Mouse (Mus musculus): ENCODE results near the gene Pde8b. TPM values are rescaled to one million over a fixed set of nuclear protein-coding genes. Genes with fewer than 3 reads are reported as not detected.

The Pde8b gene
- polyA plus RNA-seq, 1 experiment from 2014 or later = 9.9 TPM

DNA sequence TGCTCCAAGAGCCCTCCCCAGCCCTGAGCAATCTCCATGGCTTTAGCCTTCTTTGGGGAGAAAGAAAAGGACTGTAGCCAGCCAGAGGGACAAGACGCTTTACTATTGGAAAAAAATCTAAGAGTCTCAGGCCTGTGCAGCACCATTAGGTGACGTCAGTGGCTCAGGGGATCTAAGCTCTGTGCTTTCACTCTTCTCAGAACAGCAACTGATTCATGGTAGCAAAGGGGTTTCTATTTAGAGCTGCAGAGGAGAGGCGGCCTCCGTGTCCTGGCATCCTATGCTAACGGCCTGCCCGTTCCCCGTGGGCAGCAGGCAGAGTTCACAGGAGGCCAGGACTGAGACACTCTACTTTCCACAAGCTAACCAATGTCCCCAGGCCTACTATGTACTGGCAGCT lies 169.1 kb downstream of the Pde8b start:
- 88% methylated on average over 7 of the region's 7 CpGs for WGBS
- no peak overlapping the region for H3K27ac ChIP-seq (ENCODE audit: low read depth, low read length)
- no peak for ATAC-seq (ENCODE audit: low read depth)

DNA sequence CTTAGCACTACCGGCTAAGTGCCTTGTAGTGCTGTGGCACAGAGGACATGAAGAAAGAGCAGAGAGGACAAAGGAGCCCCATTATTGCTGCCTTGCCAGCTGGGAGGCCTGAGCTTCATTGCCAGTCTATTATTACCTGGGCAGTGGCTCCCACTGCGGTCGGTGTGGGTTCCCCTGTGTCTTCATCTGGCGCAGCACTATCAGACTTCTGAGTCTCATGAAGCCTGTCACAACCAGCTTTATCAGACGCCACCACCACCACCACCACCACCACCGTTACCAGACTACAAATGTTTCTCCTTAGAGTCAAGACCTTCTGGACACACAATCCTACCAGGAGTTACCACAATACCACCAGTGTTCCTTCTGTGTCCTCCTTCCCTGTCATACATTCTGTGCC lies 171.6 kb downstream of the Pde8b start:
- Histone ChIP-seq H3K4me3 (ENCODE audit: low read depth, low read length) (no peak overlapping the region), H3K27me3 (ENCODE audit: control insufficient read depth, insufficient read depth, low read length) (no peaks in the 10 kb centered on the region), H3K9ac (replicated peaks; ENCODE audit: low read depth, low read length) (no peak overlapping the region), H3K4me1 (ENCODE audit: control insufficient read depth, insufficient read depth, low read length) (no peaks in the 10 kb centered on the region), H3K4me2 (ENCODE audit: low read depth, low read length) (no peak overlapping the region), H3K9me3 (ENCODE audit: control insufficient read depth, low read length) (no peaks in the 10 kb centered on the region), H3K27ac (ENCODE audit: low read depth, low read length) (no peak overlapping the region), H3K36me3 (ENCODE audit: control insufficient read depth, insufficient read depth, low read length) (no peaks in the 10 kb centered on the region)
- WGBS = 33% methylated on average over 6 of the region's 6 CpGs
- ATAC-seq (ENCODE audit: low read depth) = no peak

More for the DNA sequence above, 169.1 kb downstream of the Pde8b start:
- Histone ChIP-seq H3K4me1 (ENCODE audit: control insufficient read depth, insufficient read depth, low read length) (no peaks in the 10 kb centered on the region), H3K4me2 (ENCODE audit: low read depth, low read length) (no peak overlapping the region), H3K27me3 (ENCODE audit: control insufficient read depth, insufficient read depth, low read length) (no peaks in the 10 kb centered on the region), H3K4me3 (ENCODE audit: low read depth, low read length) (no peak overlapping the region), H3K36me3 (ENCODE audit: control insufficient read depth, insufficient read depth, low read length) (no peaks in the 10 kb centered on the region), H3K9me3 (ENCODE audit: control insufficient read depth, low read length) (no peaks in the 10 kb centered on the region), H3K9ac (replicated peaks; ENCODE audit: low read depth, low read length) (no peak overlapping the region)

- no peak overlapping the region for H3K4me3 ChIP-seq (ENCODE audit: low read depth, low read length)
- H3K4me2 ChIP-seq (ENCODE audit: low read depth, low read length) = no peak overlapping the region
- WGBS = 78% methylated on average over 3 of the region's 3 CpGs
- H3K36me3 ChIP-seq (ENCODE audit: control insufficient read depth, insufficient read depth, low read length) = no peaks in the 10 kb centered on the region
- 0 out of 2 replicates have a peak, but pooled peaks cover 2% of the 10 kb centered on the region for H3K4me1 ChIP-seq (ENCODE audit: control insufficient read depth, insufficient read depth, low read length)
- no peak for ATAC-seq (ENCODE audit: low read depth)
- H3K9me3 ChIP-seq (ENCODE audit: control insufficient read depth, low read length) = no peaks in the 10 kb centered on the region
- no peak overlapping the region for H3K27ac ChIP-seq (ENCODE audit: low read depth, low read length)
- H3K9ac ChIP-seq (replicated peaks; ENCODE audit: low read depth, low read length) = no peak overlapping the region
- H3K27me3 ChIP-seq (ENCODE audit: control insufficient read depth, insufficient read depth, low read length) = no peaks in the 10 kb centered on the region
These were observed 172.4 kb downstream of the Pde8b start for GRCm38 (mm10) chr13:95077688-95078087.

GRCm38 (mm10) chr13:95076142-95076541 lies 174.0 kb downstream of the Pde8b start:
- WGBS = 70% methylated on average over 2 of the region's 2 CpGs
- no peak for ATAC-seq (ENCODE audit: low read depth)
- no peak overlapping the region for H3K9ac ChIP-seq (replicated peaks; ENCODE audit: low read depth, low read length)

GRCm38 (mm10) chr13:95073445-95074172 lies 176.5 kb downstream of the Pde8b start:
- 52% methylated on average over 8 of the region's 8 CpGs for WGBS
- no peak overlapping the region for H3K4me2 ChIP-seq (ENCODE audit: low read depth, low read length)
- peak; percentile 70 for ATAC-seq (ENCODE audit: low read depth)
- no peaks in the 10 kb centered on the region for H3K36me3 ChIP-seq (ENCODE audit: control insufficient read depth, insufficient read depth, low read length)
- H3K9me3 ChIP-seq (ENCODE audit: control insufficient read depth, low read length) = no peaks in the 10 kb centered on the region
- H3K27ac ChIP-seq (ENCODE audit: low read depth, low read length) = peak overlapping the region; percentile 40
- no peaks in the 10 kb centered on the region for H3K27me3 ChIP-seq (ENCODE audit: control insufficient read depth, insufficient read depth, low read length)
- H3K4me1 ChIP-seq (ENCODE audit: control insufficient read depth, insufficient read depth, low read length) = 0 out of 2 replicates have a peak, but pooled peaks cover 2% of the 10 kb centered on the region
- no peak overlapping the region for H3K4me3 ChIP-seq (ENCODE audit: low read depth, low read length)
- no peak overlapping the region for H3K9ac ChIP-seq (replicated peaks; ENCODE audit: low read depth, low read length)

More at GRCm38 (mm10) chr13:95076142-95076541, 174.0 kb downstream of the Pde8b start:
- no peaks in the 10 kb centered on the region for H3K36me3 ChIP-seq (ENCODE audit: control insufficient read depth, insufficient read depth, low read length)
- H3K9me3 ChIP-seq (ENCODE audit: control insufficient read depth, low read length) = no peaks in the 10 kb centered on the region
- no peaks in the 10 kb centered on the region for H3K27me3 ChIP-seq (ENCODE audit: control insufficient read depth, insufficient read depth, low read length)
- no peak overlapping the region for H3K27ac ChIP-seq (ENCODE audit: low read depth, low read length)
- H3K4me2 ChIP-seq (ENCODE audit: low read depth, low read length) = no peak overlapping the region
- 0 out of 2 replicates have a peak, but pooled peaks cover 2% of the 10 kb centered on the region for H3K4me1 ChIP-seq (ENCODE audit: control insufficient read depth, insufficient read depth, low read length)
- no peak overlapping the region for H3K4me3 ChIP-seq (ENCODE audit: low read depth, low read length)

- ATAC-seq (ENCODE audit: low read depth) = no peak
- Histone ChIP-seq H3K9ac (replicated peaks; ENCODE audit: low read depth, low read length) (no peak overlapping the region), H3K4me1 (ENCODE audit: control insufficient read depth, insufficient read depth, low read length) (0 out of 2 replicates have a peak, but pooled peaks cover 2% of the 10 kb centered on the region), H3K27me3 (ENCODE audit: control insufficient read depth, insufficient read depth, low read length) (no peaks in the 10 kb centered on the region), H3K36me3 (ENCODE audit: control insufficient read depth, insufficient read depth, low read length) (no peaks in the 10 kb centered on the region), H3K4me3 (ENCODE audit: low read depth, low read length) (no peak overlapping the region), H3K27ac (ENCODE audit: low read depth, low read length) (no peak overlapping the region), H3K9me3 (ENCODE audit: control insufficient read depth, low read length) (no peaks in the 10 kb centered on the region), H3K4me2 (ENCODE audit: low read depth, low read length) (no peak overlapping the region)
These were observed 179.9 kb downstream of the Pde8b start for GRCm38 (mm10) chr13:95070268-95070667.

- H3K4me2 ChIP-seq (ENCODE audit: low read depth, low read length) = no peak overlapping the region
- H3K4me1 ChIP-seq (ENCODE audit: control insufficient read depth, insufficient read depth, low read length) = no peaks in the 10 kb centered on the region
- H3K9me3 ChIP-seq (ENCODE audit: control insufficient read depth, low read length) = no peaks in the 10 kb centered on the region
- 67% methylated on average over 6 of the region's 6 CpGs for WGBS
- H3K27me3 ChIP-seq (ENCODE audit: control insufficient read depth, insufficient read depth, low read length) = no peaks in the 10 kb centered on the region
- ATAC-seq (ENCODE audit: low read depth) = no peak
- H3K27ac ChIP-seq (ENCODE audit: low read depth, low read length) = no peak overlapping the region
- no peak overlapping the region for H3K9ac ChIP-seq (replicated peaks; ENCODE audit: low read depth, low read length)
- no peak overlapping the region for H3K4me3 ChIP-seq (ENCODE audit: low read depth, low read length)
- H3K36me3 ChIP-seq (ENCODE audit: control insufficient read depth, insufficient read depth, low read length) = no peaks in the 10 kb centered on the region
These were observed 182.3 kb downstream of the Pde8b start for GRCm38 (mm10) chr13:95067854-95068253.

DNA sequence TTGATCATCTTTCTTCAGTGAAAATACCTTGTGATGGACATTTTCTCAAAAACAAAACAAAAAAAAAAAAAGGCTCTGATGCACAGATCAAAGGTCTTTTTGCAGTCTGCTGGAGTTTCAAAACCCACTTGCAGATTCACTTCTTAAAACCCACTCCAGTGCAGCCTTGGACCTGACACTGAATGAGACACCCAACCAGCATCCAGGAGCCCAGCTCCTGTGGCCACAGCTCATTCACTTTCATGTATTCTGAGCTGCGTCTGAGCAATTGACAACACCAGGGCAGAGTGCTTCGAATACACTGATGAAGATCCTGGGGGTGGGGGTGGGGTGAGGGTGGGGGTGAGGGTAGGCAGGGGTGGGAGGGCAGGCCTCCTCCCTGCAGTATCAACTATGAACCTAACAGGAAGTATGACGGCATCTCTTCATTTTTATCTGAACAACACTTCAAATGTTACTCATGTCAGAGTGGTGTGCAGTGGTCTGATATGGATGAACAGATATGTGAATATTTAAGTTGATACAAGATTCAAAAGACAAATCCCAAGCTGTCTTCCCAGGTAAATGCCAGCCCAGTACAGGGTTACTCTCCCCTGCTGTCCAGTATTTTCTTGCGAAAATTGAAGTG lies 186.6 kb downstream of the Pde8b start:
- H3K36me3 ChIP-seq (ENCODE audit: control insufficient read depth, insufficient read depth, low read length) = no peaks in the 10 kb centered on the region
- H3K4me1 ChIP-seq (ENCODE audit: control insufficient read depth, insufficient read depth, low read length) = no peaks in the 10 kb centered on the region
- no peak overlapping the region for H3K4me3 ChIP-seq (ENCODE audit: low read depth, low read length)
- 69% methylated on average over 4 of the region's 4 CpGs for WGBS
- no peak overlapping the region for H3K9ac ChIP-seq (replicated peaks; ENCODE audit: low read depth, low read length)
- no peak overlapping the region for H3K27ac ChIP-seq (ENCODE audit: low read depth, low read length)
- H3K4me2 ChIP-seq (ENCODE audit: low read depth, low read length) = no peak overlapping the region
- ATAC-seq (ENCODE audit: low read depth) = no peak
- H3K9me3 ChIP-seq (ENCODE audit: control insufficient read depth, low read length) = no peaks in the 10 kb centered on the region
- H3K27me3 ChIP-seq (ENCODE audit: control insufficient read depth, insufficient read depth, low read length) = no peaks in the 10 kb centered on the region

GRCm38 (mm10) chr13:95058885-95059284 lies 191.3 kb downstream of the Pde8b start:
- Histone ChIP-seq H3K27ac (ENCODE audit: low read depth, low read length) (no peak overlapping the region), H3K27me3 (ENCODE audit: control insufficient read depth, insufficient read depth, low read length) (no peaks in the 10 kb centered on the region), H3K4me2 (ENCODE audit: low read depth, low read length) (no peak overlapping the region), H3K4me3 (ENCODE audit: low read depth, low read length) (no peak overlapping the region), H3K36me3 (ENCODE audit: control insufficient read depth, insufficient read depth, low read length) (no peaks in the 10 kb centered on the region), H3K9me3 (ENCODE audit: control insufficient read depth, low read length) (no peaks in the 10 kb centered on the region), H3K9ac (replicated peaks; ENCODE audit: low read depth, low read length) (no peak overlapping the region), H3K4me1 (ENCODE audit: control insufficient read depth, insufficient read depth, low read length) (no peaks in the 10 kb centered on the region)
- no peak for ATAC-seq (ENCODE audit: low read depth)
- 84% methylated on average over 4 of the region's 4 CpGs for WGBS
